Mouse (Mus musculus): ENCODE data around the gene Gm32742. TPM values are rescaled to one million over a fixed set of nuclear protein-coding genes. Genes with fewer than 3 reads are reported as not detected.
A peak's percentile ranks its signal among the peaks of the same experiment; 100 is the strongest.
"Not testable (repeated sequence)": the region's sequence is repeated elsewhere in the genome, so short reads cannot be mapped to it uniquely, and the experiment has no call there.

Gene Gm32742
- total RNA-seq, 2 experiments from 2014 or later: not detected

GRCm38 (mm10) chr9:51161771-51162388, 3.4 kb downstream of the Gm32742 start:
- intact Hi-C loops (cut with DNase I): loop anchor here (1.0 to 5.0 kb wide), 4 partner anchors 115 to 790 kb away; partner anchors contain the start of gene Colca2
- peak; percentile 84 to 87 for DNase-seq (ENCODE audit: low spot score in 2 of 2)

DNA sequence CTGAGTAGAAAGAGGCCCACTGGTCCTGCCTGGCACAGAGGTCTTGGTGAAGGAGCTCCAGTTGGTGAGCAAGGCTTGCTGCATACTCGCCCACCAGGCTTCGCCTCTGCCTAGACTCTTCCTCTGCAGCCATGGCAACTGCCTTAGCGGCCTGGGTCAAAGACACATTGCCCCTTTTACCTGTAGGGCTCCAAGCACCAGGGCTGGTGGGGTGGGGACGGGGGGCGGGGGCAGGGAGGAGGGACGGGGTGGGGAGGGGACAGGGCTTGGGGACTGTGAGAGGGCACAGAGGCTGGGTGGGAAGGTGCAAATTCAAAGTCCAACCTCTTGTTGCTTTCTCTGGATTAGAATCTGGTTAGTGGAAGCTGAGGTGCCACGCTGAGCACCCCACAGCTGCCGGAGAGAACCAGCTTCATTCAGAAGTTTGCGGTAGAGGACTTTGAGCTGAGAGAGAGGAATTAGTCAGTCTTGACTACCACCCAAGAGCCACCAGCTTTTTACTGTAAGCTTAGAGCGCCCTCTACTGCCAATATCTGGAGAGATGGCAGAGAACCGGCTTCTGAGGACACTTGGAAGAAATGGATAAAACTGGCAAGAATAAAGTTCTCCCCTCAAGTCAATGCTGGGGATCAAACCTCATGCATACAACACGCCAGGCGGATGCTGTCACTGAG, 13.1 kb downstream of the Gm32742 start:
- intact Hi-C loops (cut with DNase I): loop anchor here (2.0 to 5.0 kb wide), 2 partner anchors 303 to 360 kb away; no protein-coding TSS in a partner anchor
- peak; percentile 69 to 86 for DNase-seq (ENCODE audit: low spot score in 2 of 2)

DNA sequence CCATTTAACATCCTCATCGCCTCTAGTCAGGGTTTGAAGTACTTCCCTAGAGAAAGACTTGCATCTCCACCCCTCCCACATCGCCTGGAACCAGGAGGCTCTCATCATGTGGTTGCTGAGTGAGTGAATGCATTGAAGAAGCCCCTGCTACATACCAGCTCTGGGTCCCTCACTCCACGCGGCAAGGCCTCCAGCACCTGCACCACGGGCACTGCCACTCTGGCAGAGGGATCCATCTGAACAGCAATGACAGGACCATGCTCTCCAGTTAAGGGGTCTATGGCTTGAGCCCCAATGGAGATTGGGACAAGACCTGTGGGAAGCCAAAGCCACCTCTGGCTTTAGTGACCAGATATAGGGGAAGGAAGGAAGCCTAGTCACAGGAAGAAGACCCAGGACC, 18.0 kb downstream of the Gm32742 start:
- intact Hi-C loops (cut with DNase I): no loop called here
- DNase-seq (ENCODE audit: low spot score in 2 of 2): no peak

GRCm38 (mm10) chr9:51146496-51146895, 18.8 kb downstream of the Gm32742 start:
- peak in 1 of 2 experiments; percentile 5 for DNase-seq (ENCODE audit: low spot score in 2 of 2)
- intact Hi-C loops (cut with DNase I): no loop called here

GRCm38 (mm10) chr9:51144218-51144617, 21.1 kb downstream of the Gm32742 start:
- DNase-seq (ENCODE audit: low spot score in 2 of 2): no peak
- intact Hi-C loops (cut with DNase I): no loop called here

DNA sequence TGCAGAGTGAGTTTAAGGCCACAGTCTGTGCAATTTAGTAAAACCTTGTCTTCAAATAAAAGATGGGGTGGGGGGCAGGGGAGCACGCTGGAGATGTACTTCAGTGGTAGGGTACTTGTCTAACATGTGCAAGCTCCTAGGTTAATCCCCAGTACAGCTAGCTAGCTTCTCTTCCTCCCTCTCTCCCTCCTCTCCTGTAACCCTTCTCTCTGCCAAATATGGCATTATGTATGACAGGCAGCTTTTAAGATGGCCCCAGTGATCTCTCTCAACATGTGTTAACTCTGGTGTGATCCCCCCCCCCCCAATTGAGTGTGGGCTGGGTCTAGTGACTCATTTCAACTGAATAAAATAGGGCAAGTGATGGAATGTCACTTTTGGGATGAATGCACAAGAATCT, 21.9 kb downstream of the Gm32742 start:
- DNase-seq (ENCODE audit: low spot score in 2 of 2): no peak
- intact Hi-C loops (cut with DNase I): no loop called here

- intact Hi-C loops (cut with DNase I): no loop called here
- no peak for DNase-seq (ENCODE audit: low spot score in 2 of 2)
These were observed 24.6 kb downstream of the Gm32742 start for GRCm38 (mm10) chr9:51140711-51141110.

DNA sequence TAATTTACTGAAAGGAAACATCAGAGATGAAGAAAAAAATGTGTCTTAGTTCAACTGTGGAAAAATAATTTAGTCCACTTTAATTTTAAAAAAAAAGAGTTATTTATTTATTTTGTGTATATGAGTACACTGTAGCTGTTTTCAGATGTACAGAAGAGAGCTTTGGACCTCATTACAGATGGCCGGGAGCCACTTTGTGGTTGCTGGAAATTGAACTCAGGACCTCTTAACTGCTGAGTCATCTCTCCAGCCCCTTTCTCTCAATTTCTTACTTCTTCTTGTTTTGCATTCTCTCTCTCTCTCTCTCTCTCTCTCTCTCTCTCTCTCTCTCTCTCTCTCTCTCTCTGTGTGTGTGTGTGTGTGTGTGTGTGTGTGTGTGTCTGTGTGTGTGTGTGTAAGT, 25.9 kb downstream of the Gm32742 start:
- DNase-seq (ENCODE audit: low spot score in 2 of 2): not testable (repeated sequence)
- intact Hi-C loops (cut with DNase I): loop anchor here (5.0 kb wide), 2 partner anchors 72 to 127 kb away; no protein-coding TSS in a partner anchor

DNA sequence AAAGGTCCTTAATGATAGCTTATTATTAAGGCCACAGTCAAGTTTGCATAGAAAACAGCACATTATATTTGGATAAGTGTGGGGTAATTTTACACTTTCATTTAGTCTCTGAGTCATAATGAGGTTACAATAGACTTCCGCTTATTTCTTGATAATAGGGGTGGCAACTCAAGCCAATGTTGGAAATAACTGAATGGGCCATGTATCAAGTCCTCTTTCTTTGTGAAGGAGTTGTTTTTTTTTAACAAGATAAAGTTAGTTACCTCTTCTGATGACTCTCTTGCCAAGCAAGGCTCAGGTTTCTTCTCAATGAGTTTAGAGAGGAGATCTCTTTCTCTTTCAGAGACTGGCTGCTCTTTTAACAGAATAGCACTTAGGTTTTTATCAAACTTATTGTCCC, 27.0 kb downstream of the Gm32742 start:
- no peak for DNase-seq (ENCODE audit: low spot score in 2 of 2)
- intact Hi-C loops (cut with DNase I): loop anchor here (5.0 kb wide), 2 partner anchors 71 to 126 kb away; no protein-coding TSS in a partner anchor

GRCm38 (mm10) chr9:51137836-51138235, 27.5 kb downstream of the Gm32742 start:
- DNase-seq (ENCODE audit: low spot score in 2 of 2): no peak
- intact Hi-C loops (cut with DNase I): loop anchor here (5.0 kb wide), 2 partner anchors 71 to 126 kb away; no protein-coding TSS in a partner anchor

GRCm38 (mm10) chr9:51137432-51137831, 27.9 kb downstream of the Gm32742 start:
- intact Hi-C loops (cut with DNase I): loop anchor here (5.0 kb wide), 2 partner anchors 70 to 125 kb away; no protein-coding TSS in a partner anchor
- no peak for DNase-seq (ENCODE audit: low spot score in 2 of 2)

DNA sequence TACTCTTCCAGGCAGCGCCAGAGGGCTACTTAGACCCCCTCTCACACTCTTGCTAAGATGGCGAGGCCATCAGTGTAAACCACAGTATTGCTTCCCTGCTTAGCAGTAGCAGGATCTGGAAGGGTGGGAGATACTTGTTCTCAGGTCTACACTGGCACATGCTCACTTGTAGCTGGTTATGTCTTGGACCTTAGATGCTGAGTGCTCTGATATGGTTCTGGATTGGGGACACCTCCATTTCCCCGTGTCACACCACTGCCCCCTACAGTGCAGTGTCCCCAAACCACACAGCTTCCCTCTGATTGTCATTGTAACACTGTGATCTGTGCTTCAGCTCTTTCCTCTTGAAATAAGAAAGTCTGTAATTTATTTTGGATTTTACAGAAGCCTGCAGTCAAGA, 28.3 kb downstream of the Gm32742 start:
- peak; percentile 15 to 48 for DNase-seq (ENCODE audit: low spot score in 2 of 2)
- intact Hi-C loops (cut with DNase I): loop anchor here (5.0 kb wide), 2 partner anchors 70 to 125 kb away; no protein-coding TSS in a partner anchor

DNA sequence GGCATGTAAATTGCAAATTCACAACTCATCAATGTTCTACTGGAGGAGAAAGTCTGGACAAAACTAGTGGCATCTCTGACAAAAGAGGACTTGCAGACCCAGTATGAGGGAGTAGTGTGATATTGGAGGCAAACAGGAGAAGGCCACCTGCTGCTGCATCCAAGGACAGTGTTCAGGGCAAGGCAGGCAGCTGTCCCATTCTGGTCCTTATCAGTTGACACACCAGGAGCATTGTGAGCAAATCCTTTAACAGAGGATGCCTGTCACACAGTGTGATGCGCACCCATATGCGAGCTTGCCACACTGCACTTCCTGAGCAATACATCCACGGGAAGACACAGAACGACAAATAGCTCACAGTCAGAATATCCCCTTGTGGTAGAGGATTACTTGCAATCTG, 50.5 kb downstream of the Gm32742 start:
- intact Hi-C loops (cut with DNase I): no loop called here

DNA sequence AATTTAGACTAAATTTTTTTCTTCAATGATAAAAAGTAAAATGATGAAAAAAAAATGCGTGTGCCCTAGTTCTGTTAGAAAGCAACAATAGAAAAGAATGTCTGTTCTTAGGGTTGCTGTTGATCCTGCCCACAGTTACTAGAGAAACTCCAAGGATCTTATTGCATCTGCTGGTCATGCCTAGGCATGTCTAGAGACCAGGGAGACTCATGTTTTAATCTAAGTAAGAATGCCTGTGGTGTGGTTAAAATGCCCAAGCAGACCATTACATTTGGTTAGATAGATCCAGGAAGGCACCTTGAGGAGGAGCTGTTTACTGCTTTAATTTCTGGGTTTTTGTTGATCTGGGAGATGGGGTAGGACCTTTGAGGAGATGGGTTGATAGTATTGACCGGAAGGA, 59.6 kb downstream of the Gm32742 start:
- no peak for DNase-seq (ENCODE audit: low spot score in 2 of 2)
- intact Hi-C loops (cut with DNase I): no loop called here

More for the DNA sequence above, 50.5 kb downstream of the Gm32742 start:
- DNase-seq (ENCODE audit: low spot score in 2 of 2): no peak

- intact Hi-C loops (cut with DNase I): no loop called here
- DNase-seq (ENCODE audit: low spot score in 2 of 2): no peak
These were observed 61.4 kb downstream of the Gm32742 start for GRCm38 (mm10) chr9:51103808-51104514.

GRCm38 (mm10) chr9:51102963-51103807, 62.1 kb downstream of the Gm32742 start:
- intact Hi-C loops (cut with DNase I): no loop called here
- DNase-seq (ENCODE audit: low spot score in 2 of 2): peak; percentile 39 to 46

GRCm38 (mm10) chr9:51101756-51102425, 63.4 kb downstream of the Gm32742 start, which contains the start of gene 4833427G06Rik:
4833427G06Rik (minus strand) TSS chr9:51102078.
- DNase-seq (ENCODE audit: low spot score in 2 of 2): peak; percentile 15 to 16
- intact Hi-C loops (cut with DNase I): no loop called here

DNA sequence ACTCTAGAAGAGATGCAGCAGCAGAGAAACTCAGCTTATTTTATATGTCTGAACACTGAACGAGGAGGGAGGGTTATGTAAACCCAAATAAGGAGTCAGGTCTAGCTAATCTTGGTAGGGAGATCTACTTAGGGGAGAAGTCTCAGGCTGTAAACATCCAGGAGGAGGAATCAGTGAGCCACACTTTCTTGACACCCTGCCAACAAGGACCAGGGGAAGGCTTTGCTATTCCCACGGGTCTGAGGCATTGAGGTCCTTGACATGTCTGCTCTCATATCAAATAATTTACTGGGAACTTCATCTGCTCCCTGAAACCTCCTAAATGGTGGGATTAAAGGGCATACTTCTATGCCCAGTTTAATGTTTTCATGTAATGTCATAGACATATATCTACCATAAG, 69.0 kb downstream of the Gm32742 start:
- intact Hi-C loops (cut with DNase I): no loop called here

GRCm38 (mm10) chr9:51093697-51094096, 71.6 kb downstream of the Gm32742 start:
- intact Hi-C loops (cut with DNase I): no loop called here

More for the DNA sequence above, 69.0 kb downstream of the Gm32742 start:
- DNase-seq (ENCODE audit: low spot score in 2 of 2): no peak

More at GRCm38 (mm10) chr9:51093697-51094096, 71.6 kb downstream of the Gm32742 start:
- DNase-seq (ENCODE audit: low spot score in 2 of 2): no peak
